Mouse (Mus musculus): ENCODE measurements around the gene Rgl1. TPM values are rescaled to one million over a fixed set of nuclear protein-coding genes. Genes with fewer than 3 reads are reported as not detected.

Rgl1 gene
- 12.4 and 12.6 TPM in 2 replicates for total RNA-seq (2017)

- peak; percentile 89 for ATAC-seq (ENCODE audit: extremely low read depth, insufficient number of reproducible peaks, low FRiP score, poor library complexity, severe bottlenecking)
These were observed at the start of gene Rgl1, which contains the start of gene Arpc5 for GRCm38 (mm10) chr1:152766032-152766772. Gene Rgl1 (minus strand): TSS chr1:152766351. Gene Arpc5 (plus strand): TSS chr1:152766542.

- peak; percentile 25; the same call in 1 of the 2 replicates for ATAC-seq (ENCODE audit: extremely low read depth, insufficient number of reproducible peaks, low FRiP score, poor library complexity, severe bottlenecking)
These were observed 49.1 kb upstream of the Rgl1 start for GRCm38 (mm10) chr1:152815265-152815701.

- peak; percentile 35 for ATAC-seq (ENCODE audit: extremely low read depth, insufficient number of reproducible peaks, low FRiP score, poor library complexity, severe bottlenecking)
These were observed 44.6 kb upstream of the Rgl1 start for GRCm38 (mm10) chr1:152810533-152811439.

GRCm38 (mm10) chr1:152809541-152810252, 43.5 kb upstream of the Rgl1 start:
- peak; percentile 23; the same call in 1 of the 2 replicates for ATAC-seq (ENCODE audit: extremely low read depth, insufficient number of reproducible peaks, low FRiP score, poor library complexity, severe bottlenecking)

- no peak for ATAC-seq (ENCODE audit: extremely low read depth, insufficient number of reproducible peaks, low FRiP score, poor library complexity, severe bottlenecking)
These were observed 42.2 kb upstream of the Rgl1 start for GRCm38 (mm10) chr1:152808392-152808680.

- ATAC-seq (ENCODE audit: extremely low read depth, insufficient number of reproducible peaks, low FRiP score, poor library complexity, severe bottlenecking) = peak; percentile 80
These were observed 41.7 kb upstream of the Rgl1 start for GRCm38 (mm10) chr1:152807619-152808391.

- no peak for ATAC-seq (ENCODE audit: extremely low read depth, insufficient number of reproducible peaks, low FRiP score, poor library complexity, severe bottlenecking)
These were observed 38.8 kb upstream of the Rgl1 start for GRCm38 (mm10) chr1:152804907-152805306.

GRCm38 (mm10) chr1:152800633-152801176, 34.6 kb upstream of the Rgl1 start:
- ATAC-seq (ENCODE audit: extremely low read depth, insufficient number of reproducible peaks, low FRiP score, poor library complexity, severe bottlenecking) = no peak

GRCm38 (mm10) chr1:152799897-152800296, 33.7 kb upstream of the Rgl1 start, which contains the start of gene Ncf2:
Gene Ncf2 (plus strand): TSS chr1:152800194.
- ATAC-seq (ENCODE audit: extremely low read depth, insufficient number of reproducible peaks, low FRiP score, poor library complexity, severe bottlenecking) = no peak

GRCm38 (mm10) chr1:152798125-152798524, 32.0 kb upstream of the Rgl1 start:
- ATAC-seq (ENCODE audit: extremely low read depth, insufficient number of reproducible peaks, low FRiP score, poor library complexity, severe bottlenecking) = peak; percentile 97

- ATAC-seq (ENCODE audit: extremely low read depth, insufficient number of reproducible peaks, low FRiP score, poor library complexity, severe bottlenecking) = no peak
These were observed 30.6 kb upstream of the Rgl1 start for GRCm38 (mm10) chr1:152796683-152797263.

- no peak for ATAC-seq (ENCODE audit: extremely low read depth, insufficient number of reproducible peaks, low FRiP score, poor library complexity, severe bottlenecking)
These were observed 29.6 kb upstream of the Rgl1 start for GRCm38 (mm10) chr1:152795688-152796255.

GRCm38 (mm10) chr1:152793495-152794130, 27.5 kb upstream of the Rgl1 start:
- ATAC-seq (ENCODE audit: extremely low read depth, insufficient number of reproducible peaks, low FRiP score, poor library complexity, severe bottlenecking) = no peak

- ATAC-seq (ENCODE audit: extremely low read depth, insufficient number of reproducible peaks, low FRiP score, poor library complexity, severe bottlenecking) = no peak
These were observed 26.8 kb upstream of the Rgl1 start for GRCm38 (mm10) chr1:152792736-152793494.

GRCm38 (mm10) chr1:152791269-152791668, 25.1 kb upstream of the Rgl1 start:
- no peak for ATAC-seq (ENCODE audit: extremely low read depth, insufficient number of reproducible peaks, low FRiP score, poor library complexity, severe bottlenecking)

- no peak for ATAC-seq (ENCODE audit: extremely low read depth, insufficient number of reproducible peaks, low FRiP score, poor library complexity, severe bottlenecking)
These were observed 24.7 kb upstream of the Rgl1 start for GRCm38 (mm10) chr1:152790821-152791220.

Data from neutrophil, adult 5-6 weeks (primary cell).